Mouse (Mus musculus): ENCODE measurements around the gene Fam131c. TPM values are rescaled to one million over a fixed set of nuclear protein-coding genes. Genes with fewer than 3 reads are reported as not detected.

The Fam131c gene
- total and polyA plus RNA-seq, 2 experiments from 2014 or later, result 37.0 to 50.4 TPM

DNA sequence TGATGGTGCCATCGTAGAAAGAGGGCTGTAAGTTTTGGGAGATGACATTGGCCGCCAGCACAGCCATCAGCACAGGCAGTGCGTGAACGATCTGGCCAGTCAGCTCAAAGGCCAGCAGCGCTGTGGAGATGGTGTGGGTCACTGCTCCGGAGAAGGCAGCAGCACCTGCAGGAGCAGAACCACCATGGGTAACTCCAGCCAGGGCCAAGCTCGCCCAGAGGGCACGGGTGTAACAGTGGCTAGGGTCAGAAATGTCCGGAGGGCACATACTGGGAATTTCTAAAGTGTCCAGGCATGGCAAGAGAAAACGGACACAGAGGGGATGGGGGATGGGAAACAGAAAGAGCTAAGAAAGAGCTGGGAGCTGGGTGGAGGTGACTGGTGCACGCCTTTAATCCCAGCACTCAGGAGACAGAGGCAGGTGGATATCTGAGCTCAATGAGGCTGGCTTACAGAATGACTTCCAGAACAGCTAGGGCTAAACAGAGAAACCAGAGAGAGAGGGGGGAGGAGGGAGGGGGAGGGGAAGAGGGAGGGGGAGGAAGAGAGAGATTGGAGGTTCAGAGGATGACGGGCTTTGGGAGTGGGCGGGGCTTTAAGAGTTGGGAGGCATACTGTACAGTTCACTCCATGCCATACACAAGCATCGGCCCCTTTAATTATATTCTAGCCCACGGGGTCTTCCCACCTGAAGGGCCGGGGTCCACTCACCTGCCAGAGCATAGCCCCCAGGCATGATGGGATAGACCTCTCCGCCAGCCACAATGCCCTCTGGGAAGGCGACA is 21.5 kb downstream of the Fam131c start:
- WGBS, result 73% methylated on average over 18 of the region's 18 CpGs
- no peak for TF ChIP-seq CTCF (IDR thresholded peaks at IDR 0.05; ENCODE audit: low read depth)
- no peak for ATAC-seq
- no peaks in the 10 kb centered on the region for H3K9me3 ChIP-seq (ENCODE audit: low read length)
- no peak overlapping the region for H3K4me2 ChIP-seq (ENCODE audit: low read depth)
- no peak overlapping the region for H3K27ac ChIP-seq (ENCODE audit: low read depth, low read length)
- no peaks in the 10 kb centered on the region for H3K36me3 ChIP-seq (ENCODE audit: insufficient read depth)
- H3K27me3 ChIP-seq (ENCODE audit: insufficient read depth, low read length), result no peaks in the 10 kb centered on the region
- no peak for DNase-seq
- no peak overlapping the region for H3K4me3 ChIP-seq (ENCODE audit: low read depth, low read length)
- H3K4me1 ChIP-seq (ENCODE audit: insufficient read depth), result no peaks in the 10 kb centered on the region
- H3K9ac ChIP-seq, result no peak overlapping the region

DNA sequence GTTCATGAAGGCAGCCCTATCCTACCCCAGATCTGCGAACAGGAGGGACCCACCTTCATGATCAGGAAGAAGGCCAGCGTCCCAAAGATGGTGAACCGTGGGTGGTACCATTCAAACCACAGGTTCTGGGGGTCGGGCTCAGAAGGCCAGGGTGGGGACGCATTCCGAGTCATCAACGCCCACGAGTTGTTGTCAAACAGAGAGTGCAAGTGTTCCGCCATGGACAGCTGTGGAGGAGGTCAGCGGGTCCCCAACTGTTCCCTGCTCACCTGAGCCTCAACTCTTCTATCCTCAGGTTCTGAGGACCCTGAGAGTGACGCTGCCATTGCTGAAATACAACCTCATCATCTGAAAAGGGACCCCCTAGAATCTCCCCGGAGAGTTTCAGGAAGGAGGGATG is 23.3 kb downstream of the Fam131c start:
- no peak overlapping the region for H3K4me2 ChIP-seq (ENCODE audit: low read depth)
- no peak for DNase-seq
- H3K36me3 ChIP-seq (ENCODE audit: insufficient read depth), result no peaks in the 10 kb centered on the region
- no peak overlapping the region for H3K9ac ChIP-seq
- no peak for ATAC-seq
- no peak overlapping the region for H3K27ac ChIP-seq (ENCODE audit: low read depth, low read length)
- H3K9me3 ChIP-seq (ENCODE audit: low read length), result no peaks in the 10 kb centered on the region
- H3K4me3 ChIP-seq (ENCODE audit: low read depth, low read length), result no peak overlapping the region
- H3K27me3 ChIP-seq (ENCODE audit: insufficient read depth, low read length), result no peaks in the 10 kb centered on the region
- no peak for TF ChIP-seq CTCF (IDR thresholded peaks at IDR 0.05; ENCODE audit: low read depth)
- no peaks in the 10 kb centered on the region for H3K4me1 ChIP-seq (ENCODE audit: insufficient read depth)
- 85% methylated on average over 12 of the region's 12 CpGs for WGBS

DNA sequence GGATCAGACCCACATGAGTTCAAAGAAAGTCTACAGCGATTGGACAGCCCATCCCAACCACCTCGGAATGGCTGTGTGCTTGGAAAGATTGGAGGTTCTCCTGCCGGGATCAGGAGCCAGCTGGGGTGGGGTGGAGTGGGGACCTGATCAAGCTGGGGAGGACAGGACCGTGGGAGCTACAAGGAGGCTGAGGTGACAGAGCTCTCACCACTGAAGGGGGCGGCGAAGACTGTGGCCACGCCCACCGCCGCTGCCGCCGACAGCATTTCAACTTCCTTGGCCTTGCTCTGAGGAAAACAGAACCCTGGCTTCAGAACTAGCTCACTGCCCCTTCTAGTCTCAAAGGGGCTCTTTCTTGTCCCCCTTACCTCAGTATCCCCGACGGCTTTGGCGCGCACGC is 26.7 kb downstream of the Fam131c start:
- Histone ChIP-seq H3K27me3 (ENCODE audit: insufficient read depth, low read length) (no peaks in the 10 kb centered on the region), H3K9me3 (ENCODE audit: low read length) (no peaks in the 10 kb centered on the region), H3K9ac (no peak overlapping the region), H3K4me1 (ENCODE audit: insufficient read depth) (no peaks in the 10 kb centered on the region), H3K4me3 (ENCODE audit: low read depth, low read length) (no peak overlapping the region), H3K36me3 (ENCODE audit: insufficient read depth) (no peaks in the 10 kb centered on the region), H3K4me2 (ENCODE audit: low read depth) (no peak overlapping the region), H3K27ac (ENCODE audit: low read depth, low read length) (no peak overlapping the region)
- DNase-seq (no peak), ATAC-seq (no peak)
- TF ChIP-seq CTCF (IDR thresholded peaks at IDR 0.05; ENCODE audit: low read depth), result no peak
- 18% methylated on average over 16 of the region's 16 CpGs for whole genome bisulfite sequencing

DNA sequence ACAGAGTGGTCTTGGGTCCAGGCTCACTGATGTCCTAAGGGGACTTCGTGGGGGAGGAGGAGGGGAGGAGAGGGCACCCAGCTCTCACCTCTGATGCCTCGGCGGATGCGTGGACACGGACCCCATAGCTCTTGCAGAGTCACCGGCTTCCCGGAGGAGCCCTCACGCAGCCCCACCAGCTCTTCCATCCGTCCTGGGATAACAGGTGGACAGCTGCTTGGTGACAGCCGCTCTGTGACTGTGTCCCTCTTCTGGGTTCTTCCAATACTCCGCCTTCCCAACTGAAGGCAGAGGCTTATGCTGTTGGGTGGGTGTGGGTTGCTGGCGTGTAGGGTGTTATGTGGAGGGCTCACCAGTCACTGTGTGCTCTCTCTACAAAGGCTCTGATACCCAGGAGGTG is 29.8 kb downstream of the Fam131c start:
- H3K4me1 ChIP-seq (ENCODE audit: insufficient read depth), result no peaks in the 10 kb centered on the region
- H3K9me3 ChIP-seq (ENCODE audit: low read length), result no peaks in the 10 kb centered on the region
- H3K9ac ChIP-seq, result no peak overlapping the region
- TF ChIP-seq CTCF (IDR thresholded peaks at IDR 0.05; ENCODE audit: low read depth), result no peak
- no peaks in the 10 kb centered on the region for H3K27me3 ChIP-seq (ENCODE audit: insufficient read depth, low read length)
- no peak for ATAC-seq
- H3K4me3 ChIP-seq (ENCODE audit: low read depth, low read length), result no peak overlapping the region
- 80% methylated on average over 12 of the region's 12 CpGs for WGBS
- DNase-seq, result no peak
- no peak overlapping the region for H3K4me2 ChIP-seq (ENCODE audit: low read depth)
- H3K27ac ChIP-seq (ENCODE audit: low read depth, low read length), result no peak overlapping the region
- H3K36me3 ChIP-seq (ENCODE audit: insufficient read depth), result no peaks in the 10 kb centered on the region

DNA sequence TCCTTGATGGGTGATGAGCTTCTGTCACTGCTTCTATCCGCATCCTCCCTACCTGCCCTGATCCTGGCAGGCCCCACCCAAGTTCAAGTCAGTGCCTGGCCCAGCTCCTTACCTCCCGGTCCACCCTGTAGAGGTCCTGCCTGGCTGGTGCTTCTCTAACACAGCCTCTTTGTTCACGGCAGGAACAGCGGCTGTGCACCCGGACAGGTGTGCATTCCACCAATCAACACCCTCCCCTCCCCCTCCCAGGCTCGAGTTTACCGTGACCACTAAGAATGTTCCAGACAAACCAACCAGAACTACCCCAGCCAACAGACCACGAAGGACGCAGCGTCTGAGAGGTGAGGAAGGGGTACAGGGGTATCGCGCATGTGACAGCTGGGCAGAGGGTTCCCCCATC is 30.5 kb downstream of the Fam131c start, which contains the start of gene Clcnka:
Gene Clcnka (minus strand): TSS at position 180 of the 400 bp plus-strand sequence.
- Histone ChIP-seq H3K4me1 (ENCODE audit: insufficient read depth) (no peaks in the 10 kb centered on the region), H3K9me3 (ENCODE audit: low read length) (no peaks in the 10 kb centered on the region), H3K27me3 (ENCODE audit: insufficient read depth, low read length) (no peaks in the 10 kb centered on the region; the same call in 1 of the 2 replicates), H3K4me2 (ENCODE audit: low read depth) (no peak within 1 kb of the TSS), H3K36me3 (ENCODE audit: insufficient read depth) (no peaks in the 10 kb centered on the region), H3K9ac (no peak within 1 kb of the TSS), H3K4me3 (ENCODE audit: low read depth, low read length) (no peak within 1 kb of the TSS), H3K27ac (ENCODE audit: low read depth, low read length) (no peak within 1 kb of the TSS)
- ATAC-seq, result no peak
- WGBS, result 66% methylated on average over 12 of the region's 12 CpGs
- no peak for TF ChIP-seq CTCF (IDR thresholded peaks at IDR 0.05; ENCODE audit: low read depth)
- no peak for DNase-seq

DNA sequence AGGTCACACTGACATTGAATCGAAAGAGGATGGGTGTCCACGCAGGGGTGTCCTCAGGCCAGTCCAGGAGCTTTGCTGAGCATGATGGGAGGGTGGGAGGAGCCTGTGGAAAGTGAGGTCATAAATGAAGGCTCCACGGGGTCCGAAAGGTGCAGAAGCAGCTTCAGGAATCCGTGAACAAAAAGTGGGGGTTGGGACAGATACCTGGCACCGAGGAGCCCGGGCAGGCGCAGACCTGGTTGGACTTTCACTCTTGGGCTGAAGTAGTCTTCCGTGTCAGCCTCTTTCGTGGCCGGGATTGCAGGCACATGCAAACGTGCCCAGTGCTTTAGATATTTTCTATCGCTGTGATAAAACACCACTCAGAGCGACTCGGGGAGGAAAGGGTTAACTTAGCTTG is 32.2 kb downstream of the Fam131c start:
- 88% methylated on average over 15 of the region's 15 CpGs for WGBS
- ATAC-seq, result no peak

DNA sequence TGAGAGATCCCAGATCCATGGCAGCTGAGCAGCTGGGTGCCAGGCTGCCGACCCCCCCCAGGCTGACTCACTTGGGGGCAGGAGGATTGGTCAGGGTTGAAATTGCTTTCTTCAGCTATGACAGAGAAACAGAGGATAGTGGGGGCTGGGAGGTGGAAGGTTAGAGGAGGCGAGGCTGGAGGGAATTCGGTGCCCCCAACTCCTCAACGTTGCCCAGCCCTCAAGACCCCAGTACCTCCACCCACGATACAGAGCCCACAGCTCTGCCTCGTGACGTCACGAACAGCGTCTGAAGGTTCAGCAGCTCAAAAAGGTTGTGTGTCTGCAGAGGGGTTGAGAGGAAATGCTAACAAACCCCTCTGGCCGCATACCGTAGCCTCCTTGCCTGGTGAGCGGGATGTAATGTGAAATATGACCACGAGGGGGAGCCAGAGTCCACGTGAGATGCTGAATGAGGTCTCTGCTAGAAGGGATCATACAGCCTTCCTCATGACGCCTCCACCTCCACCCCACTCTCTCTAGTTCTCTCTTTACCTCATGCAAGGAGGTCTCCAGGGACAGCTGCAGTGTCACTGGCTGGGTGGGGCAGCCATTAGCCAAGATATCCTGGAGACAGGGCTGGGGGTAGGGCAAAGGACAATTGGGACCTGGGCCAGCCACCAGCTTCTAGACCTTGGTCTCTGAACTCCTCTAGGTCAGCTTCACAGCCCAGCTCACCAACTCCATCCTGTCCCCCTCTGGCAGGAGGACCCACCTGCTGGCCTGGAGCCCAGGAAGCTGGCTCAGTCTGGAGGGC is 36.7 kb downstream of the Fam131c start:
- H3K9ac ChIP-seq, result peak overlapping the region; percentile 37; the same call in 1 of the 2 replicates
- H3K27me3 ChIP-seq (ENCODE audit: insufficient read depth, low read length), result no peaks in the 10 kb centered on the region; the same call in 1 of the 2 replicates
- no peak overlapping the region for H3K27ac ChIP-seq (ENCODE audit: low read depth, low read length)
- ATAC-seq, result peak; percentile 92
- TF ChIP-seq CTCF (IDR thresholded peaks at IDR 0.05; ENCODE audit: low read depth), result peak; percentile 99
- peak overlapping the region; percentile 39 for H3K4me2 ChIP-seq (ENCODE audit: low read depth)
- H3K9me3 ChIP-seq (ENCODE audit: low read length), result no peaks in the 10 kb centered on the region
- H3K4me3 ChIP-seq (ENCODE audit: low read depth, low read length), result peak overlapping the region; percentile 1; the same call in 1 of the 2 replicates
- DNase-seq, result peak; percentile 93
- 14% methylated on average over 15 of the region's 15 CpGs for WGBS
- no peaks in the 10 kb centered on the region for H3K36me3 ChIP-seq (ENCODE audit: insufficient read depth)
- no peaks in the 10 kb centered on the region for H3K4me1 ChIP-seq (ENCODE audit: insufficient read depth)

More for the DNA sequence above, 32.2 kb downstream of the Fam131c start:
- Histone ChIP-seq H3K4me1 (ENCODE audit: insufficient read depth) (no peaks in the 10 kb centered on the region), H3K9ac (no peak overlapping the region), H3K27me3 (ENCODE audit: insufficient read depth, low read length) (no peaks in the 10 kb centered on the region; the same call in 1 of the 2 replicates), H3K27ac (ENCODE audit: low read depth, low read length) (no peak overlapping the region), H3K9me3 (ENCODE audit: low read length) (no peaks in the 10 kb centered on the region), H3K4me2 (ENCODE audit: low read depth) (no peak overlapping the region), H3K36me3 (ENCODE audit: insufficient read depth) (no peaks in the 10 kb centered on the region), H3K4me3 (ENCODE audit: low read depth, low read length) (no peak overlapping the region)
- no peak for TF ChIP-seq CTCF (IDR thresholded peaks at IDR 0.05; ENCODE audit: low read depth)
- DNase-seq, result no peak
